Mouse (Mus musculus) intestine, embryonic 16.5 days (tissue): Measurements from ENCODE around the gene Saxo1. TPM values are rescaled to one million over a fixed set of nuclear protein-coding genes. Genes with fewer than 3 reads are reported as not detected.

Experiments used
- ATAC-seq: fragments of 200-750 bp; cut with Nextera tagmentation; 2 replicates; pipeline ENCODE4 v1.8.0; 2017; ENCODE audit warnings: moderate TSS enrichment, moderate library complexity
- H3K27ac ChIP-seq: fragments of 300-500 bp; sonication (generic); 2 replicates; pipeline ENCODE4 v1.5.1; 2014; ENCODE audit warnings: mild to moderate bottlenecking, low read length
- H3K27me3 ChIP-seq: fragments of 300-500 bp; sonication (generic); replicated peaks from 2 replicates; pipeline ENCODE4 v1.6.1; 2014; ENCODE audit warnings: low read length, control low read depth, mixed read lengths; ENCODE audit not compliant: control insufficient read depth, insufficient read depth
- H3K36me3 ChIP-seq: fragments of 300-500 bp; sonication (generic); 2 replicates; pipeline ENCODE4 v1.6.1; 2014; ENCODE audit warnings: low read length, control low read depth; ENCODE audit not compliant: control insufficient read depth, insufficient read depth
- H3K4me1 ChIP-seq: fragments of 300-500 bp; sonication (generic); 2 replicates; pipeline ENCODE4 v1.6.1; 2014; ENCODE audit warnings: low read length, control low read depth, mixed read lengths; ENCODE audit not compliant: control insufficient read depth, insufficient read depth
- H3K4me2 ChIP-seq: fragments of 300-500 bp; sonication (generic); 2 replicates; pipeline ENCODE4 v1.6.1; 2014; ENCODE audit warnings: low read depth, low read length, control low read depth
- H3K4me3 ChIP-seq: fragments of 300-500 bp; sonication (generic); 2 replicates; pipeline ENCODE4 v1.5.1; 2014; ENCODE audit warnings: mild to moderate bottlenecking, low read length
- H3K9ac ChIP-seq: fragments of 300-500 bp; sonication (generic); 2 replicates; pipeline ENCODE4 v1.6.1; 2014; ENCODE audit warnings: low read depth, low read length
- H3K9me3 ChIP-seq: fragments of 300-500 bp; sonication (generic); 2 replicates; pipeline ENCODE4 v1.6.1; 2016; ENCODE audit warnings: low read length, control low read depth; ENCODE audit not compliant: control insufficient read depth
- WGBS: fragments of 180-500 bp; shearing (Covaris S2); extraction: QIAGEN DNeasy Blood & Tissue Kit; methylation state at CpG from one replicate; pipeline ENCODE4 v1.1.7; 2014; 5-methylcytosine and 5-hydroxymethylcytosine counted together
- polyA plus RNA-seq: library from polyadenylated mRNA; unstranded; fragments of >200 nt; fragmentation: Nextera tagmentation; extraction: Ambion mirVana; gene quantifications from 2 replicates; pipeline ENCODE4 v1.2.1, GENCODE M21; 2015

Saxo1 gene
- polyA plus RNA-seq: 0.07 TPM in 1 of 2 replicates, not detected in the other

GRCm38 (mm10) chr4:86558228-86558627, at the start of gene Saxo1:
Saxo1 (minus strand) TSS chr4:86558328.
- no peak for ATAC-seq
- Histone ChIP-seq H3K9ac (no peak within 1 kb of the TSS), H3K27me3 (no peaks in the 10 kb centered on the region), H3K27ac (no peak within 1 kb of the TSS), H3K4me3 (no peak within 1 kb of the TSS), H3K36me3 (no peaks in the 10 kb centered on the region), H3K4me1 (no peaks in the 10 kb centered on the region), H3K9me3 (no peaks in the 10 kb centered on the region), H3K4me2 (no peak within 1 kb of the TSS)
- WGBS: 90% methylated on average over 7 of the region's 7 CpGs

DNA sequence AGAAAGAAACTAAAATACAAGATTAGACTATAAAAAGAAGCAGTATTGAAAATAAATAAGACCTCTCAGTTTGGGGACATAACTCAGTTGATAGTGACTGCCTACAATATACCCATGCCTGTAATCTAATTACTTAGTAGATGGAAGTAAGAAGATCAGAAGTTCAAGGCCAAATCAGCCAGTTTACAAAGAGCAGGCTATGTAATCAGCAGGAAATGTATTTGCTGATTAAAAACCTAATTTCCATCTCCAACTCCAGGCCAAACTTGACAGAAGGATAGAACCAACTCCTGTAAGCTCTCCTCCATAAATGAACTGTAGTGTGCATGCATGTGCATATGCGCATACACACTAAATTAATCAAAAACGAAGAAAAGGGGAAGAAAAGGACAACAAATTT, 33.2 kb upstream of the Saxo1 start:
- Histone ChIP-seq H3K27ac (no peak overlapping the region), H3K27me3 (no peaks in the 10 kb centered on the region), H3K36me3 (peaks cover 4% of the 10 kb centered on the region; the same call in 1 of the 2 replicates), H3K4me2 (no peak overlapping the region), H3K9me3 (no peaks in the 10 kb centered on the region), H3K4me1 (no peaks in the 10 kb centered on the region), H3K9ac (no peak overlapping the region), H3K4me3 (no peak overlapping the region)
- WGBS: 93% methylated on average over 2 of the region's 2 CpGs
- no peak for ATAC-seq

GRCm38 (mm10) chr4:86588236-86588635, 30.1 kb upstream of the Saxo1 start:
- H3K4me3 ChIP-seq: no peak overlapping the region
- H3K27me3 ChIP-seq: no peaks in the 10 kb centered on the region
- WGBS: 86% methylated on average over 3 of the region's 3 CpGs
- no peak overlapping the region for H3K9ac ChIP-seq
- no peaks in the 10 kb centered on the region for H3K4me1 ChIP-seq
- H3K36me3 ChIP-seq: peaks cover 7% of the 10 kb centered on the region
- H3K27ac ChIP-seq: no peak overlapping the region
- no peaks in the 10 kb centered on the region for H3K9me3 ChIP-seq
- ATAC-seq: no peak
- H3K4me2 ChIP-seq: no peak overlapping the region

DNA sequence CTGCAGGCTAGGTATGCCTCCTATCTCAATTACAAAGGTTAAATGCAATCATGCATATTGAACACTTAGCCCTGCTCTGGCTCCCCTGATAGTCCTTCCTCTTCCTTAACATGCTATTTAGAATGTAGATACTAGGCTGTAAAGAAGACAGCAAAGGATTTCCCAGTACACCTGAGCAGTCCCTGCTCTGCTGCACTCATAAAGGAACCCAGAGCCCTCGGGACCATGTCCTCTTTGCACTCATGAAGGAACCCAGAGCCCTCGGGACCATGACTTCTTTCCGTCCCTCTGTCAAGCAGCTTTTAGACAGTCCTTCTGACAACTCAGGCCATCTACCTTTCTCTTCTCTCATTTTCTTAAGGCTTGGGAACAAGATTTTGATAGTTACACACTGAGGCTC, 22.5 kb upstream of the Saxo1 start:
- H3K9me3 ChIP-seq: no peaks in the 10 kb centered on the region
- WGBS: 87% methylated on average over 3 of the region's 3 CpGs

DNA sequence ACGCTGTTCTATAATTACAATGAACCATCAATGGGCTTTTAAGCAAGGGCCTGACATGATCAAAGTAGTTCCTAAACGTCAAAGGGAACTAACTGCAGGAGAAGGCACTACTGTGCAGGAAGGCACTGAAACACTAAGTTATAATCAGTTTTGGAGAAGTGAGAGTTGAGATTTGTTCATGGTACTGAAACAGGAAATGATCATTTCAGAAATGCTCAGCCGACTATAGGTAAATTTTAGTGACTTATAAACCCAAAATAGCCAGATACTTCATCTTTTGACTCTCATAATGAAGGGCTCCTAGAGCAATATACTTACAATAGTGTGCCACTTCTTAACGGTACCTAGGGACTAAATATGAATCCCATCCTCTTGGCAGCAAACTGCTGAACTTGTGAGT, 21.9 kb upstream of the Saxo1 start:
- Histone ChIP-seq H3K4me1 (peaks cover 9% of the 10 kb centered on the region), H3K36me3 (peaks cover 8% of the 10 kb centered on the region), H3K27me3 (no peaks in the 10 kb centered on the region), H3K9ac (no peak overlapping the region), H3K4me3 (no peak overlapping the region), H3K4me2 (no peak overlapping the region), H3K27ac (no peak overlapping the region), H3K9me3 (no peaks in the 10 kb centered on the region)
- 70% methylated on average over 4 of the region's 4 CpGs for WGBS
- no peak for ATAC-seq

More for the DNA sequence above, 22.5 kb upstream of the Saxo1 start:
- H3K4me2 ChIP-seq: no peak overlapping the region
- no peaks in the 10 kb centered on the region for H3K27me3 ChIP-seq
- H3K36me3 ChIP-seq: peaks cover 11% of the 10 kb centered on the region
- no peak overlapping the region for H3K27ac ChIP-seq
- H3K4me1 ChIP-seq: peaks cover 9% of the 10 kb centered on the region
- ATAC-seq: no peak
- no peak overlapping the region for H3K4me3 ChIP-seq
- H3K9ac ChIP-seq: no peak overlapping the region

GRCm38 (mm10) chr4:86576630-86577225, 18.6 kb upstream of the Saxo1 start:
- 8% methylated on average over 11 of the region's 11 CpGs for WGBS
- peak overlapping the region; percentile 92 for H3K9ac ChIP-seq
- ATAC-seq: no peak
- no peaks in the 10 kb centered on the region for H3K9me3 ChIP-seq
- H3K4me2 ChIP-seq: peak overlapping the region; percentile 89
- peak overlapping the region; percentile 93; the same call in 1 of the 2 replicates for H3K27ac ChIP-seq
- no peaks in the 10 kb centered on the region for H3K27me3 ChIP-seq
- peaks cover 9% of the 10 kb centered on the region for H3K4me1 ChIP-seq
- H3K36me3 ChIP-seq: peaks cover 5% of the 10 kb centered on the region; the same call in 1 of the 2 replicates
- H3K4me3 ChIP-seq: peak overlapping the region; percentile 78

DNA sequence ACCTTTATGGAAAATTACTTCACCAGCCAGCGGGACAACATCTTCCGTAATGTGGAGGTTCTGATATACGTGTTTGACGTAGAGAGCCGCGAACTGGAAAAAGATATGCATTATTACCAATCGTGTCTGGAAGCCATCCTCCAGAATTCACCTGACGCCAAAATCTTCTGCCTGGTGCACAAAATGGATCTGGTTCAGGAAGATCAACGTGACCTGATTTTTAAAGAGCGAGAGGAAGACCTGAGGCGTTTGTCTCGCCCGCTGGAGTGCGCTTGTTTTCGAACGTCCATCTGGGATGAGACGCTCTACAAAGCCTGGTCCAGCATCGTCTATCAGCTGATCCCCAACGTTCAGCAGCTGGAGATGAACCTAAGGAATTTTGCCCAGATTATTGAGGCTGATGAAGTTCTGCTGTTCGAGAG, 18.0 kb upstream of the Saxo1 start:
- H3K27me3 ChIP-seq: no peaks in the 10 kb centered on the region
- peak overlapping the region; percentile 93 for H3K27ac ChIP-seq
- peaks cover 5% of the 10 kb centered on the region; the same call in 1 of the 2 replicates for H3K36me3 ChIP-seq
- WGBS: under 1% methylated on average over 20 of the region's 20 CpGs
- ATAC-seq: 0 out of 2 replicates have a peak, but pooled peaks have one; percentile 5
- H3K4me3 ChIP-seq: peak overlapping the region; percentile 78
- peaks cover 9% of the 10 kb centered on the region for H3K4me1 ChIP-seq
- peak overlapping the region; percentile 92 for H3K9ac ChIP-seq
- H3K9me3 ChIP-seq: no peaks in the 10 kb centered on the region
- peak overlapping the region; percentile 89 for H3K4me2 ChIP-seq

DNA sequence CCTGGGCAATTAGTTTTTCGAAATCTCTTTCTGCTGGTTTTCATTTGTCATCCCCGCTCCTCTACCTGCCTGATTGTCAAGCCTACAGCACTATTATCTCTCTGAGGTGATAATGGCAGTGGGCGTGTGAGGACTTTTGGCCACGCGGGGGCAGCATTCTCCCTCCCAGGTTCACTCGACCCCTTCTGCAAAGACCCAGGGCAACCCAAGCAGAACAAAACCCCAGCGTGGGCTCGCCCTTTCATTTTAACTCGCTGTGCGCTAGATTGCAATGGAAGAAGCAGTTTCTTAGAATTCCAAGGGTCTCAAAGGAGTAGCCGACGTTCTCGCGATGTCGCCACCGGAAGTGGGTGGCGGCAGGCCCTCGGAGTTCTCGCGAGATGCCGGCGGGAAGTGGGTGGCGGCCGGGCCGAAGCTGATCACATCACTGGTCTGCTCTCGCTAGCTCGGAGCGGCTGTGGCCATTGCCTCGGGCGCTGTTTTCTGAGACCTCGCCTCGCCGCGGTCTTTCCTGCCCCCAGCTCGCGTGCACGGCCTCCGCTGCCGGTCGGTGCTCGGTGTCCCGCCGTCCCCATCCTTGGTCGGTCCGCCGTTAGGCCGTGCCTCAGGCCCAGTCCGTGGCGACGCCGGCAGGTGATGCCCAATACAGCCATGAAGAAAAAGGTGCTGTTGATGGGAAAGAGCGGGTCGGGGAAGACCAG, 17.3 kb upstream of the Saxo1 start, which contains the start of gene Rraga:
Gene Rraga, plus strand, starts transcription at position 386 of the 701 bp plus-strand sequence.
- no peaks in the 10 kb centered on the region for H3K27me3 ChIP-seq
- H3K27ac ChIP-seq: peak within 1 kb of the TSS; percentile 93
- H3K9ac ChIP-seq: peak within 1 kb of the TSS; percentile 92
- H3K4me2 ChIP-seq: peak within 1 kb of the TSS; percentile 89
- H3K9me3 ChIP-seq: no peaks in the 10 kb centered on the region
- peak within 1 kb of the TSS; percentile 78 for H3K4me3 ChIP-seq
- ATAC-seq: peak; percentile 97
- WGBS: under 1% methylated on average over 53 of the region's 53 CpGs
- H3K4me1 ChIP-seq: peaks cover 9% of the 10 kb centered on the region
- peaks cover 5% of the 10 kb centered on the region; the same call in 1 of the 2 replicates for H3K36me3 ChIP-seq

GRCm38 (mm10) chr4:86574939-86575282, 16.8 kb upstream of the Saxo1 start:
- peaks cover 5% of the 10 kb centered on the region; the same call in 1 of the 2 replicates for H3K36me3 ChIP-seq
- H3K27ac ChIP-seq: peak overlapping the region; percentile 93
- H3K4me1 ChIP-seq: peaks cover 9% of the 10 kb centered on the region
- H3K9me3 ChIP-seq: no peaks in the 10 kb centered on the region
- peak; percentile 11 for ATAC-seq
- H3K4me2 ChIP-seq: peak overlapping the region; percentile 72
- peak overlapping the region; percentile 92 for H3K9ac ChIP-seq
- H3K4me3 ChIP-seq: peak overlapping the region; percentile 78
- 14% methylated on average over 6 of the region's 6 CpGs for WGBS
- H3K27me3 ChIP-seq: no peaks in the 10 kb centered on the region
